Mouse (Mus musculus) erythroblast, embryonic 14.5 days (primary cell): Measurements from ENCODE around the gene Uap1l1.

Experiments used
- GATA1 ChIP-seq: IDR thresholded peaks from 2 replicates; pipeline ENCODE4 v1.6.1; 2012; ENCODE audit warnings: low read length, inconsistent platforms, mixed read lengths
- TAL1 ChIP-seq: IDR thresholded peaks from 3 replicates; pipeline ENCODE4 v1.6.1; 2012; ENCODE audit warnings: low read length, inconsistent platforms, mixed read lengths

GRCm38 (mm10) chr2:25350701-25351100 is 14.8 kb downstream of the Uap1l1 start:
- no peak for TF ChIP-seq GATA1
- TF ChIP-seq TAL1: no peak
